Mouse (Mus musculus) brain, adult 10 weeks (tissue): ENCODE results near the gene Ubn2. TPM values are rescaled to one million over a fixed set of nuclear protein-coding genes. Genes with fewer than 3 reads are reported as not detected.

Experiments used
- polyA plus RNA-seq: library from polyadenylated mRNA; stranded (reverse); fragments of 350-450 nt; fragmentation: Illumina TruSeq; extraction: RNeasy Lipid Tissue Mini Kit (QIAGEN cat#74804); gene quantifications from one replicate; pipeline ENCODE4 v1.2.3, GENCODE M21; 2015; ENCODE audit warnings: low read depth, low replicate concordance

The Ubn2 gene
- 16.2 TPM for polyA plus RNA-seq

GRCm38 (mm10) chr6:38433261-38434033 lies at the start of gene Ubn2:
TSS of gene Ubn2 (plus strand) at chr6:38433950.

GRCm38 (mm10) chr6:38533428-38534405 lies 100.0 kb downstream of the Ubn2 start, which contains the start of gene Fmc1:
TSS of gene Fmc1 (plus strand) at chr6:38533502.

GRCm38 (mm10) chr6:38551062-38551988 lies 117.6 kb downstream of the Ubn2 start, which contains the start of gene Luc7l2:
TSS of gene Luc7l2 (plus strand) at chr6:38551334.

Other genes with a start within 250 kb of the Ubn2 start
- gene D630045J12Rik, start 179.9 kb upstream of the Ubn2 start, polyA plus RNA-seq, result 15.2 TPM
- gene Zc3hav1l, start 134.7 kb upstream of the Ubn2 start, polyA plus RNA-seq, result 2.2 TPM
- gene Zc3hav1, start 79.3 kb upstream of the Ubn2 start, polyA plus RNA-seq, result 2.9 TPM
- 6.3 TPM for gene Ttc26, start 52.5 kb upstream of the Ubn2 start, polyA plus RNA-seq
- gene Fmc1, start 99.6 kb downstream of the Ubn2 start, polyA plus RNA-seq, result 124 TPM
- 128 TPM for gene Luc7l2, start 117.4 kb downstream of the Ubn2 start, polyA plus RNA-seq
- not detected for gene Klrg2, start 203.3 kb downstream of the Ubn2 start, polyA plus RNA-seq
- 68.6 TPM for gene Clec2l, start 229.1 kb downstream of the Ubn2 start, polyA plus RNA-seq